Mouse (Mus musculus) CH12F3 (cell line): Measurements from ENCODE around the gene Krtap1-4.

Experiments
- in situ Hi-C: fragments of 300-500 bp; cut with MboI; formaldehyde crosslinking; loops from 2 replicates; pipeline ENCODE4 v1.14.3; 2020; ENCODE audit warnings: low sequenced_read_pairs

The Krtap1-4 gene

DNA sequence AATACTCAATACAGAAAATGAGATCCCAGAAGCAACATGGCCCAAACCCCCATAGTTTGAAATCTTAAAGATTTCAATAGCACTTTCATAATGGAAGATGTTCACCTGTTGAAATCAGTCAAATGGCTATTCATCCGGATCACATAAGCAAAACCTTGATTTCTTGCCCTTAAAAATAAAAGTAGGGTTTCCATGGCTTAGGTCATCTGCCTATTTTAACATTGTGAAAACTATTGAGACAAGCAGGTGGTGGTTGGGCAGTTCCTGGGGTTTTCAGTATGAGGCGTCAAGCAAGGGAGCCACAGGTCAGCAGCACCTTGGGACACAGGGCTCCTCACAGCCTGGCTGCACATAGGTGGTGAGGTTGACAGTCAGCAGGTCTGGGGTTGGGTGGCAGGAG, 27.3 kb downstream of the Krtap1-4 start:
- in situ Hi-C loops = no loop called here

DNA sequence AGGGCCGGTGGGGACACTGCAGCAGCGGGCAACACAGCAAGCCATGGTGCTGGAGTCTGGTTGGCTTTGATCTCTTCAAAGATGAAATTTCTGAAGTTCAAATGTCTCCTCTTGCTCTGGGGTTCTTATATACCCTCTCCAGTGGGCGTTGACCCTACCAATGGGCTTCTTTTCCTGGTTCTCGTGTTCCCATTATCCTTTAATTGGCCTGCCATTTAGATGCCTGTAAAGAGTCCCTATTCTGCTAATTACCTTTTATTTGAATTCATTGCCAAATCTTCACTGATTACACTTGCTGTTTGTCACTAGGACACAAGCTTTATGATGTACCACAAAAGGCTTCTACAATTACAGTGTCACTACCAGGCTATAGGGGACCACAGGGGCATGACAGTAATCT, 32.7 kb downstream of the Krtap1-4 start, which contains the start of gene Krtap3-3:
TSS of gene Krtap3-3 (minus strand) at position 101 of the 400 bp plus-strand sequence.
- in situ Hi-C loops = no loop called here

DNA sequence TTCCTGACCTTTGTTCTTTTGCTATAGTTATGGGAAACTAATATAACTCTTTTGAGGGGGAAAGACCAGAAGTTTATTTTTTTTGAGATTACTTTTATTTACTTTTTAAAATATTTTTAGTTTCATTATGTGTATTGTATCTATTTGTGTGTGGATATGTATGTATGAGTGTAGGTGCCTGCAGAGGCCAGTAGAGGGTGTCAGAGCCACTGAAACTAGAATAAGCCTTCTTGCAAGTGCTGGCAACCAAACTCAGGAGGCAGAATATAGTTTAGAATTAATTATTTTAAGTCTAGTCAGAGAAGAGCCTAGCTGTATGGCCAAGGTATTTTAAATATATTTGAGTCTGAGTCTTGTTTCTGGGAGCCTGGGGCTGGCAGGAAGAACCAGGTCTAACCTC, 35.6 kb downstream of the Krtap1-4 start:
- in situ Hi-C loops = no loop called here

DNA sequence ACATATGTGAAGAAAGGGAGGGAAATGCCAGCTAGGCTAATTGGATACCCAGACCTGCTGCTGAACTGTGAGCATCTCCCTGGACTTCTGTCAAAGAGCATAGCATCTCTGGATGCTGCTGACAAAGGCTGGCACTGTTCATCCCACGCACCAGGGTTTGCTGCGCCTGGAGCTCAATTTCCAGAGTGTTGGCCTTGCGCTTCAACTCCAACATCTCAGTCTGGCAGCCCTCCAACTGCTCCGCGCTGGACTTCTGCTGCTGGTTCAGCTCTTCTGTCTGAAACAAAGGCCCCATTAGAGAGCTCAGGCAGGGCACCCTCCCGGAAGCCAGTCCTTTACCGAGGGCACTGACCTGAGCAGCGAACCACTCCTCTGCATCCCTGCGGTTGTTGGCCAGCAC, 43.7 kb downstream of the Krtap1-4 start:
- in situ Hi-C loops = no loop called here
